Mouse (Mus musculus) neural tube, embryonic 13.5 days (tissue): ENCODE measurements around the gene Sult2a2. TPM values are rescaled to one million over a fixed set of nuclear protein-coding genes. Genes with fewer than 3 reads are reported as not detected.
"Not testable (repeated sequence)": the region's sequence is repeated elsewhere in the genome, so short reads cannot be mapped to it uniquely, and the experiment has no call there.

Source experiments
- ATAC-seq: fragments of 200-750 bp; cut with Nextera tagmentation; 2 replicates; pipeline ENCODE4 v1.8.0; 2017; ENCODE audit warnings: low read depth, mild to moderate bottlenecking, moderate TSS enrichment, moderate library complexity
- H3K27ac ChIP-seq: fragments of 300-500 bp; sonication (generic); replicated peaks from 2 replicates; pipeline ENCODE4 v1.5.1; 2015; ENCODE audit warnings: moderate library complexity, mild to moderate bottlenecking, inconsistent platforms
- H3K27me3 ChIP-seq: fragments of 300-500 bp; sonication (generic); 2 replicates; pipeline ENCODE4 v1.6.1; 2015; ENCODE audit warnings: mild to moderate bottlenecking, inconsistent platforms
- H3K36me3 ChIP-seq: fragments of 300-500 bp; sonication (generic); 2 replicates; pipeline ENCODE4 v1.6.1; 2015; ENCODE audit warnings: mild to moderate bottlenecking, inconsistent platforms
- H3K4me1 ChIP-seq: fragments of 300-500 bp; sonication (generic); replicated peaks from 2 replicates; pipeline ENCODE4 v1.6.1; 2015; ENCODE audit warnings: inconsistent platforms
- H3K4me2 ChIP-seq: fragments of 300-500 bp; sonication (generic); 2 replicates; pipeline ENCODE4 v1.6.1; 2015; ENCODE audit warnings: inconsistent platforms, mild to moderate bottlenecking, moderate library complexity
- H3K4me3 ChIP-seq: fragments of 300-500 bp; sonication (generic); 2 replicates; pipeline ENCODE4 v1.5.1; 2015; ENCODE audit warnings: mild to moderate bottlenecking, inconsistent platforms
- H3K9ac ChIP-seq: fragments of 300-500 bp; sonication (generic); 2 replicates; pipeline ENCODE4 v1.6.1; 2015; ENCODE audit warnings: moderate library complexity, mild to moderate bottlenecking, inconsistent platforms
- H3K9me3 ChIP-seq: fragments of 300-500 bp; sonication (generic); 2 replicates; pipeline ENCODE4 v1.6.1; 2016; ENCODE audit warnings: inconsistent platforms
- WGBS: fragments of 180-500 bp; shearing (Covaris S2); methylation state at CpG from one replicate; pipeline ENCODE4 v1.1.7; 2015; 5-methylcytosine and 5-hydroxymethylcytosine counted together
- polyA plus RNA-seq: library from polyadenylated mRNA; unstranded; fragments of >200 nt; fragmentation: Nextera tagmentation; extraction: Ambion mirVana; gene quantifications from 2 replicates; pipeline ENCODE4 v1.2.1, GENCODE M21; 2015

The Sult2a2 gene
- polyA plus RNA-seq = not detected in 2 replicates

DNA sequence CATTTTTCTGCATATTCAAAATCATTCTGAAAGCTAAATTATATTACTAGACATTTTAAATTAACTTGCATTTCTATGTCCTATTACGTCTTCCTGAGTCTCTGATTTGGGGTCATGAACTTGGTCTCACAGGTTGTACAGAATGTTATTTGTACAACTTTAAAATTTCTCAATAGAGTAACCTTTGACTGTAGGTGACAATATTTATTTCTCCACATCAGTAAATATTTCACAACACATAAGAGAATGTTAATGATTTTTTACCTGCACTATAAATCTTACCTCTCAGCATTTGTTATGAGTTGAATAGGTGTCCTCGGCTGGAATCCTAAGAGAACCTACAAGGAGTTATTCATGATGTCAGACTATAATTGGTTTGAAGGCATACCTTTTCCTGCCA lies at the start of gene Sult2a2:
Sult2a2 (plus strand) TSS at position 301 of the 400 bp plus-strand sequence.
- H3K27me3 ChIP-seq, H3K36me3 ChIP-seq, H3K4me1 ChIP-seq, H3K27ac ChIP-seq, H3K4me3 ChIP-seq, ATAC-seq, H3K9ac ChIP-seq, H3K4me2 ChIP-seq, H3K9me3 ChIP-seq: not testable (repeated sequence)
- WGBS = 94% methylated on average over 2 of the region's 2 CpGs

DNA sequence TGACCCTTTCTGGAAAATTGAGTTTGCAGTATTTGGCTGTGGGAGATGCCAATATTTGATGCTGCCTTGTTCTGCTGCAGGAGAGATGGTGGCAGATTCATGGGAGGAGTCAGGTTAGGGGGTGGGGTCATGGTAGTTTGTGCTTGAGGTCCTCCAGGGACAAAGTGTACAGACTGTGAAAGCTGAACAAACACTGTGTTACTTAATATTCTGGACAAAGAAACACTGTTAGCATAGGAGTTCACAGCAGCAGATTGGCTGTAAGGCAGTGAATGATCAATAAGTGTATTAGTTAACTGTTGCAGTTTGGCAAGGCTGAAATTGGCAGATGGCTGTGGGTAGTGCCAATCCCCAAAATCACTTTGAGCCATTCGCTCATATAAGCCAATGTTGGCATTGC lies 80.6 kb downstream of the Sult2a2 start:
- H3K4me3 ChIP-seq = no peak overlapping the region
- no peaks in the 10 kb centered on the region for H3K27me3 ChIP-seq
- WGBS = 78% methylated on average over 1 of the region's 1 CpGs
- H3K27ac ChIP-seq = no peak overlapping the region
- no peak overlapping the region for H3K9ac ChIP-seq
- H3K9me3 ChIP-seq = no peaks in the 10 kb centered on the region
- H3K36me3 ChIP-seq = no peaks in the 10 kb centered on the region
- H3K4me1 ChIP-seq = no peaks in the 10 kb centered on the region
- no peak overlapping the region for H3K4me2 ChIP-seq
- ATAC-seq = no peak

Other genes with a start within 250 kb of the Sult2a2 start
- gene Bsph2, start 162.4 kb upstream of the Sult2a2 start, polyA plus RNA-seq = not detected in 2 replicates
- gene Sult2a5, start 109.5 kb upstream of the Sult2a2 start, polyA plus RNA-seq = not detected in 2 replicates
- not detected in 2 replicates for gene Sult2a1, start 103.9 kb downstream of the Sult2a2 start, polyA plus RNA-seq